Mouse (Mus musculus) heart, embryonic 15.5 days (tissue): ENCODE data around the gene Sigirr. TPM values are rescaled to one million over a fixed set of nuclear protein-coding genes. Genes with fewer than 3 reads are reported as not detected.

ENCODE experiments used
- ATAC-seq: fragments of 200-750 bp; cut with Nextera tagmentation; replicated peaks from 2 replicates; pipeline ENCODE4 v1.8.0; 2017; ENCODE audit warnings: low read depth, moderate TSS enrichment; ENCODE audit not compliant: insufficient number of reproducible peaks, insufficient read depth, low FRiP score
- H3K27ac ChIP-seq: fragments of 300-500 bp; sonication (generic); 2 replicates; pipeline ENCODE4 v1.5.1; 2015; ENCODE audit warnings: mild to moderate bottlenecking, inconsistent platforms
- H3K27me3 ChIP-seq: fragments of 300-500 bp; sonication (generic); 2 replicates; pipeline ENCODE4 v1.6.1; 2015; ENCODE audit warnings: inconsistent platforms
- H3K36me3 ChIP-seq: fragments of 300-500 bp; sonication (generic); 2 replicates; pipeline ENCODE4 v1.6.1; 2015; ENCODE audit warnings: mild to moderate bottlenecking, inconsistent platforms
- H3K4me1 ChIP-seq: fragments of 300-500 bp; sonication (generic); replicated peaks from 2 replicates; pipeline ENCODE4 v1.6.1; 2015; ENCODE audit warnings: inconsistent platforms
- H3K4me2 ChIP-seq: fragments of 300-500 bp; sonication (generic); 2 replicates; pipeline ENCODE4 v1.6.1; 2015; ENCODE audit warnings: inconsistent platforms, mild to moderate bottlenecking, moderate library complexity
- H3K4me3 ChIP-seq: fragments of 300-500 bp; sonication (generic); 2 replicates; pipeline ENCODE4 v1.5.1; 2015; ENCODE audit warnings: mild to moderate bottlenecking, inconsistent platforms
- H3K9ac ChIP-seq: fragments of 300-500 bp; sonication (generic); 2 replicates; pipeline ENCODE4 v1.6.1; 2015; ENCODE audit warnings: mild to moderate bottlenecking, inconsistent platforms
- H3K9me3 ChIP-seq: fragments of 300-500 bp; sonication (generic); replicated peaks from 2 replicates; pipeline ENCODE4 v1.6.1; 2016; ENCODE audit warnings: inconsistent platforms
- WGBS: fragments of 180-500 bp; shearing (Covaris S2); methylation state at CpG from one replicate; pipeline ENCODE4 v1.1.7; 2015; ENCODE audit warnings: mixed read lengths; 5-methylcytosine and 5-hydroxymethylcytosine counted together
- polyA plus RNA-seq: library from polyadenylated mRNA; unstranded; fragments of >200 nt; fragmentation: Nextera tagmentation; extraction: Ambion mirVana; gene quantifications from 2 replicates; pipeline ENCODE4 v1.2.1, GENCODE M21; 2015

Sigirr gene
- polyA plus RNA-seq: 3.6 and 5.6 TPM in 2 replicates

GRCm38 (mm10) chr7:141099911-141100691 lies at the start of gene Sigirr:
Gene Sigirr (minus strand): TSS chr7:141100572.
- Histone ChIP-seq H3K36me3 (no peaks in the 10 kb centered on the region), H3K4me3 (peak within 1 kb of the TSS; percentile 53), H3K9ac (peak within 1 kb of the TSS; percentile 44), H3K9me3 (no peaks in the 10 kb centered on the region), H3K27ac (no peak within 1 kb of the TSS), H3K4me1 (peaks cover 9% of the 10 kb centered on the region), H3K4me2 (peak within 1 kb of the TSS; percentile 93), H3K27me3 (peaks cover 36% of the 10 kb centered on the region)
- 1% methylated on average over 56 of the region's 56 CpGs for WGBS
- no peak; the same call in 1 of the 2 replicates for ATAC-seq

GRCm38 (mm10) chr7:141148639-141149038 lies 48.3 kb upstream of the Sigirr start:
- peaks cover 11% of the 10 kb centered on the region; the same call in 1 of the 2 replicates for H3K36me3 ChIP-seq
- no peak overlapping the region for H3K4me3 ChIP-seq
- H3K9ac ChIP-seq: no peak overlapping the region
- H3K27ac ChIP-seq: no peak overlapping the region
- ATAC-seq: no peak
- H3K27me3 ChIP-seq: no peaks in the 10 kb centered on the region
- H3K4me1 ChIP-seq: no peaks in the 10 kb centered on the region
- WGBS: 80% methylated on average over 4 of the region's 4 CpGs
- H3K4me2 ChIP-seq: no peak overlapping the region
- no peaks in the 10 kb centered on the region for H3K9me3 ChIP-seq

GRCm38 (mm10) chr7:141147044-141147443 lies 46.7 kb upstream of the Sigirr start:
- no peak overlapping the region for H3K9ac ChIP-seq
- H3K27ac ChIP-seq: no peak overlapping the region
- no peak overlapping the region for H3K4me2 ChIP-seq
- no peak overlapping the region for H3K4me3 ChIP-seq
- no peaks in the 10 kb centered on the region for H3K4me1 ChIP-seq
- H3K36me3 ChIP-seq: peaks cover 5% of the 10 kb centered on the region; the same call in 1 of the 2 replicates
- H3K9me3 ChIP-seq: no peaks in the 10 kb centered on the region
- no peaks in the 10 kb centered on the region for H3K27me3 ChIP-seq
- WGBS: 64% methylated on average over 6 of the region's 6 CpGs
- no peak for ATAC-seq

- WGBS: 86% methylated on average over 12 of the region's 12 CpGs
- Histone ChIP-seq H3K4me2 (no peak overlapping the region), H3K4me3 (no peak overlapping the region), H3K27me3 (no peaks in the 10 kb centered on the region), H3K27ac (no peak overlapping the region), H3K9ac (no peak overlapping the region), H3K4me1 (no peaks in the 10 kb centered on the region), H3K9me3 (no peaks in the 10 kb centered on the region), H3K36me3 (peaks cover 5% of the 10 kb centered on the region; the same call in 1 of the 2 replicates)
- ATAC-seq: no peak
Observed at GRCm38 (mm10) chr7:141146043-141146595, 45.7 kb upstream of the Sigirr start.

- Histone ChIP-seq H3K4me1 (no peaks in the 10 kb centered on the region), H3K4me2 (no peak overlapping the region), H3K4me3 (no peak overlapping the region), H3K9me3 (no peaks in the 10 kb centered on the region), H3K27ac (no peak overlapping the region), H3K36me3 (peaks cover 5% of the 10 kb centered on the region; the same call in 1 of the 2 replicates), H3K9ac (no peak overlapping the region), H3K27me3 (no peaks in the 10 kb centered on the region)
- ATAC-seq: no peak
- WGBS: 54% methylated on average over 1 of the region's 1 CpGs
Observed at GRCm38 (mm10) chr7:141145403-141145802, 45.0 kb upstream of the Sigirr start.

- no peak overlapping the region for H3K27ac ChIP-seq
- peaks cover 5% of the 10 kb centered on the region; the same call in 1 of the 2 replicates for H3K36me3 ChIP-seq
- ATAC-seq: no peak
- H3K9ac ChIP-seq: no peak overlapping the region
- 88% methylated on average over 3 of the region's 3 CpGs for WGBS
- H3K27me3 ChIP-seq: no peaks in the 10 kb centered on the region
- no peak overlapping the region for H3K4me2 ChIP-seq
- H3K9me3 ChIP-seq: no peaks in the 10 kb centered on the region
- no peaks in the 10 kb centered on the region for H3K4me1 ChIP-seq
- no peak overlapping the region for H3K4me3 ChIP-seq
Observed at GRCm38 (mm10) chr7:141144650-141145049, 44.3 kb upstream of the Sigirr start.

GRCm38 (mm10) chr7:141143861-141144260 lies 43.5 kb upstream of the Sigirr start:
- 71% methylated on average over 2 of the region's 2 CpGs for WGBS
- H3K4me3 ChIP-seq: no peak overlapping the region
- H3K36me3 ChIP-seq: peaks cover 5% of the 10 kb centered on the region; the same call in 1 of the 2 replicates
- ATAC-seq: no peak
- no peaks in the 10 kb centered on the region for H3K4me1 ChIP-seq
- H3K4me2 ChIP-seq: no peak overlapping the region
- no peak overlapping the region for H3K9ac ChIP-seq
- H3K27me3 ChIP-seq: no peaks in the 10 kb centered on the region
- H3K27ac ChIP-seq: no peak overlapping the region
- H3K9me3 ChIP-seq: no peaks in the 10 kb centered on the region

GRCm38 (mm10) chr7:141143112-141143511 lies 42.7 kb upstream of the Sigirr start:
- Histone ChIP-seq H3K4me1 (no peaks in the 10 kb centered on the region), H3K9me3 (no peaks in the 10 kb centered on the region), H3K36me3 (peaks cover 9% of the 10 kb centered on the region; the same call in 1 of the 2 replicates), H3K4me2 (no peak overlapping the region), H3K4me3 (no peak overlapping the region), H3K27ac (no peak overlapping the region), H3K27me3 (no peaks in the 10 kb centered on the region), H3K9ac (no peak overlapping the region)
- 56% methylated on average over 5 of the region's 5 CpGs for WGBS
- no peak for ATAC-seq

- Histone ChIP-seq H3K4me1 (no peaks in the 10 kb centered on the region), H3K4me3 (no peak overlapping the region), H3K36me3 (peaks cover 22% of the 10 kb centered on the region), H3K4me2 (no peak overlapping the region), H3K27me3 (no peaks in the 10 kb centered on the region), H3K9me3 (no peaks in the 10 kb centered on the region), H3K27ac (no peak overlapping the region), H3K9ac (no peak overlapping the region)
- 81% methylated on average over 4 of the region's 4 CpGs for WGBS
- ATAC-seq: no peak
Observed at GRCm38 (mm10) chr7:141141326-141141725, 41.0 kb upstream of the Sigirr start.

- peaks cover 20% of the 10 kb centered on the region for H3K36me3 ChIP-seq
- ATAC-seq: no peak
- H3K27ac ChIP-seq: no peak overlapping the region
- no peaks in the 10 kb centered on the region for H3K27me3 ChIP-seq
- 54% methylated on average over 12 of the region's 12 CpGs for WGBS
- H3K9ac ChIP-seq: peak overlapping the region; percentile 91
- no peaks in the 10 kb centered on the region for H3K9me3 ChIP-seq
- H3K4me1 ChIP-seq: peaks cover 16% of the 10 kb centered on the region
- peak overlapping the region; percentile 83 for H3K4me2 ChIP-seq
- peak overlapping the region; percentile 82 for H3K4me3 ChIP-seq
Observed at GRCm38 (mm10) chr7:141131904-141132755, 31.8 kb upstream of the Sigirr start.
